Mouse (Mus musculus) cortical plate, adult 2 months (tissue): Measurements from ENCODE around the gene Klk1b5. TPM values are rescaled to one million over a fixed set of nuclear protein-coding genes. Genes with fewer than 3 reads are reported as not detected.

Source experiments
- H3K27ac ChIP-seq: fragments of 200-500 bp; 2 replicates; pipeline ENCODE4 v1.5.1; 2012; ENCODE audit warnings: low read length, control low read depth, inconsistent platforms; ENCODE audit not compliant: insufficient read depth
- H3K4me1 ChIP-seq: fragments of 200-500 bp; 2 replicates; pipeline ENCODE4 v1.6.1; 2011; ENCODE audit warnings: low read length; ENCODE audit not compliant: control insufficient read depth, insufficient read depth
- H3K4me3 ChIP-seq: fragments of 200-500 bp; 2 replicates; pipeline ENCODE4 v1.5.1; 2011; ENCODE audit warnings: mild to moderate bottlenecking, low read length, control low read depth; ENCODE audit not compliant: insufficient read depth
- CTCF ChIP-seq: fragments of 200-500 bp; IDR thresholded peaks from 2 replicates; pipeline ENCODE4 v1.5.1; 2011; ENCODE audit warnings: mild to moderate bottlenecking, control low read depth, low read length; ENCODE audit not compliant: insufficient read depth; ENCODE audit errors: extremely low read depth
- POLR2A ChIP-seq: fragments of 200-500 bp; IDR thresholded peaks from 2 replicates; pipeline ENCODE4 v1.6.1; 2011; ENCODE audit warnings: mild to moderate bottlenecking, low read length, control low read depth; ENCODE audit not compliant: insufficient read depth; ENCODE audit errors: extremely low read depth
- polyA plus RNA-seq: library from polyadenylated mRNA; depleted of rRNA; stranded (reverse); fragments of >200 nt; gene quantifications from 2 replicates; pipeline ENCODE4 v1.2.3, GENCODE M21; 2012; rRNA removed

Gene Klk1b5
- polyA plus RNA-seq, 1 experiment, result not detected

GRCm38 (mm10) chr7:44253023-44253616, 37.4 kb downstream of the Klk1b5 start:
- H3K27ac ChIP-seq, result no peak overlapping the region
- H3K4me3 ChIP-seq, result no peak overlapping the region
- TF ChIP-seq POLR2A, result no peak
- no peak for TF ChIP-seq CTCF
- no peaks in the 10 kb centered on the region for H3K4me1 ChIP-seq

GRCm38 (mm10) chr7:44254930-44255329, 39.2 kb downstream of the Klk1b5 start:
- Histone ChIP-seq H3K4me3 (no peak overlapping the region), H3K27ac (no peak overlapping the region), H3K4me1 (no peaks in the 10 kb centered on the region)
- no peak for TF ChIP-seq POLR2A
- no peak for TF ChIP-seq CTCF

- Histone ChIP-seq H3K4me1 (no peaks in the 10 kb centered on the region), H3K27ac (no peak within 1 kb of the TSS), H3K4me3 (no peak within 1 kb of the TSS)
- TF ChIP-seq CTCF (no peak), POLR2A (no peak)
Observed at GRCm38 (mm10) chr7:44257278-44257677, 41.5 kb downstream of the Klk1b5 start, which contains the start of gene Acp4. TSS of gene Acp4 (minus strand) at chr7:44257378.

DNA sequence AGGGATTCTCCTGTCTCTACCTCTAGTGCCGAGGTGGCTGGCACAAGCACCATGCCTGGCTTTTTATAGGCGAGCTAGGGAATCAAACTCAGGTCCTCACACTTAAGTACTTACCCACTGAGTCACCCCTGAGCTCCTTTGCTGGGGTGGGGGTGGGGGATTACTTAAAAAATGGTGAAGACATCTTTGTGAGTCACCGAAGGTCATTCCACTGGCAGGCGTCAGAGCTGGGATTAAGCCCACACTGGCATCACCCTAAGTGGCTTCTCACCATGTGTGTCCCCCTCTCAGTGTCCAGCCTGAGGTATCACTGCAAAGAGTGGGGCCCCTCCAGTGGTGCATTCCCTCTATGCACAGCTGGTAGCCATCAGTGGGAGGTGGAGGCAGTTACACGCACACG, 44.7 kb downstream of the Klk1b5 start:
- no peaks in the 10 kb centered on the region for H3K4me1 ChIP-seq
- H3K27ac ChIP-seq, result no peak overlapping the region
- TF ChIP-seq CTCF (no peak), POLR2A (no peak)
- no peak overlapping the region for H3K4me3 ChIP-seq

DNA sequence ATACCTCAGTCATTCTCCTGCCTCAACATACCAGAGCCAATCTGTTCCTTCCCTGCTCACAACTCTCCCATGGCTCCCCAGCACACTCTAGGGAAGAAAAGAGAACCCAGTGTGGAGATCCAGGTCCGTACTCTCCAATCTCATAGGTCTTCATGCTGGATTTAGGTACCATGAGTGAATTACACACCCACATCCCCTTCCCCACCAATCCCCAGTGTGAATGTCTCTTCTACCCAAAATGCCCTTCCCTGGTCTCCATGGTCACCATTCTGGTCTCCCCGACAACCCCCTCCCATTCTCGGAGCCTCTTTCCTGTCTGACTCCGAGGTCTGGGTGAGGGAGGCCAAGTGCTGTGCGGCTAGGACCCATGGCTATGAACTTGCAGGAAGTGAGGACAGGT, 45.4 kb downstream of the Klk1b5 start, which contains the start of gene Gm15517:
Gm15517 (plus strand) TSS at position 301 of the 400 bp plus-strand sequence.
- Histone ChIP-seq H3K4me3 (no peak within 1 kb of the TSS), H3K4me1 (no peaks in the 10 kb centered on the region), H3K27ac (no peak within 1 kb of the TSS)
- TF ChIP-seq CTCF (no peak), POLR2A (no peak)

- Histone ChIP-seq H3K4me3 (peak overlapping the region; percentile 20), H3K4me1 (no peaks in the 10 kb centered on the region), H3K27ac (no peak overlapping the region)
- peak; percentile 97 for TF ChIP-seq CTCF
- TF ChIP-seq POLR2A, result no peak
Observed at GRCm38 (mm10) chr7:44262791-44263643, 47.3 kb downstream of the Klk1b5 start.

DNA sequence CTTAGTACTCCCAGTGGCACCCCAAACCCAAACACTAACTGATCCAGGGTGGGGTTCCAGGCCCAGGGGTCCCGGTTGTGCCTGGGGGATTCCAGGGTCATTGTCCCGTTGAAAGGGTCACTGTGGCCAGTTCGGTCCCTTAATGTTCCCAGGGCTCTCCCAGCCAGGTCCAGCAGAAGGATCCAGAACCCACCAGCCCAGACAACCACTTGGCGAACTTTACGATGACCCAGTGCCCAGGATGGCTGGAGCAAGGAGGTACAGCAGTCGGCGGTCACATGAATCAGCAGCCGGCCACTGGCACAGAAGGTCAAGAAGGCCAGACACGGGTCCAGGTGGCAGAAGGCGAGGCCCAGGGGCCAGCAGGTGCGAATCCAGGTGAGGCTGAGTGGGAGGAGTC, 52.4 kb downstream of the Klk1b5 start:
- TF ChIP-seq CTCF (no peak), POLR2A (no peak)
- no peak overlapping the region for H3K4me3 ChIP-seq
- H3K4me1 ChIP-seq, result no peaks in the 10 kb centered on the region
- H3K27ac ChIP-seq, result no peak overlapping the region

- TF ChIP-seq CTCF (no peak), POLR2A (no peak)
- H3K27ac ChIP-seq, result no peak overlapping the region
Observed at GRCm38 (mm10) chr7:44269397-44269796, 53.7 kb downstream of the Klk1b5 start.

More at GRCm38 (mm10) chr7:44269397-44269796, 53.7 kb downstream of the Klk1b5 start:
- H3K4me1 ChIP-seq, result no peaks in the 10 kb centered on the region
- H3K4me3 ChIP-seq, result no peak overlapping the region

Other genes with a start within 250 kb of the Klk1b5 start
- not detected in 2 replicates for gene Klk1b1, start 249.2 kb upstream of the Klk1b5 start, polyA plus RNA-seq
- not detected in 2 replicates for gene Klk1b9, start 239.9 kb upstream of the Klk1b5 start, polyA plus RNA-seq
- gene Klk1b11, start 220.1 kb upstream of the Klk1b5 start, polyA plus RNA-seq, result not detected in 2 replicates
- not detected in 2 replicates for gene Klk1b26, start 203.8 kb upstream of the Klk1b5 start, polyA plus RNA-seq
- gene Klk1b27, start 163.7 kb upstream of the Klk1b5 start, polyA plus RNA-seq, result not detected in 2 replicates
- not detected in 2 replicates for gene Klk1b21, start 113.6 kb upstream of the Klk1b5 start, polyA plus RNA-seq
- not detected in 2 replicates for gene Klk1b22, start 103.3 kb upstream of the Klk1b5 start, polyA plus RNA-seq
- gene Klk1b16, start 79.2 kb upstream of the Klk1b5 start, polyA plus RNA-seq, result not detected in 2 replicates
- not detected in 2 replicates for gene Klk1b24, start 27.7 kb upstream of the Klk1b5 start, polyA plus RNA-seq
- 0.13 and 0.15 TPM in 2 replicates for gene Klk1b3, start 17.8 kb upstream of the Klk1b5 start, polyA plus RNA-seq
- gene Klk1b4, start 8.5 kb upstream of the Klk1b5 start, polyA plus RNA-seq, result not detected in 2 replicates
- gene Klk1, start 9.4 kb downstream of the Klk1b5 start, polyA plus RNA-seq, result not detected in 2 replicates
- not detected in 2 replicates for gene Gm36864, start 20.2 kb downstream of the Klk1b5 start, polyA plus RNA-seq
- gene 1700028J19Rik, start 30.8 kb downstream of the Klk1b5 start, polyA plus RNA-seq, result 2.3 and 2.9 TPM in 2 replicates
- gene 2410002F23Rik, start 30.8 kb downstream of the Klk1b5 start, polyA plus RNA-seq, result 105 TPM in 2 replicates
- gene Acp4, start 41.4 kb downstream of the Klk1b5 start, polyA plus RNA-seq, result not detected in 2 replicates
- not detected in 2 replicates for gene Gm15517, start 45.5 kb downstream of the Klk1b5 start, polyA plus RNA-seq
- 5.4 and 5.6 TPM in 2 replicates for gene Clec11a, start 91.0 kb downstream of the Klk1b5 start, polyA plus RNA-seq
- gene Shank1, start 94.3 kb downstream of the Klk1b5 start, polyA plus RNA-seq, result 106 and 113 TPM in 2 replicates
- gene Syt3, start 168.2 kb downstream of the Klk1b5 start, polyA plus RNA-seq, result 70.2 and 74.0 TPM in 2 replicates
- 3.7 and 4.3 TPM in 2 replicates for gene 1700008O03Rik, start 169.9 kb downstream of the Klk1b5 start, polyA plus RNA-seq
- gene Lrrc4b, start 213.1 kb downstream of the Klk1b5 start, polyA plus RNA-seq, result 190 and 192 TPM in 2 replicates
- 8.2 and 8.7 TPM in 2 replicates for gene Aspdh, start 249.4 kb downstream of the Klk1b5 start, polyA plus RNA-seq